Mouse (Mus musculus) kidney, postnatal 10 days (tissue): ENCODE measurements around the gene 1700042G07Rik.
A peak's percentile ranks its signal among the peaks of the same experiment; 100 is the strongest.
"Not testable (repeated sequence)": the region's sequence is repeated elsewhere in the genome, so short reads cannot be mapped to it uniquely, and the experiment has no call there.

Experiments used
- DNase-seq: peaks from one replicate; pipeline ENCODE4 v3.0.0; 2021; ENCODE audit warnings: mixed read lengths

1700042G07Rik gene

DNA sequence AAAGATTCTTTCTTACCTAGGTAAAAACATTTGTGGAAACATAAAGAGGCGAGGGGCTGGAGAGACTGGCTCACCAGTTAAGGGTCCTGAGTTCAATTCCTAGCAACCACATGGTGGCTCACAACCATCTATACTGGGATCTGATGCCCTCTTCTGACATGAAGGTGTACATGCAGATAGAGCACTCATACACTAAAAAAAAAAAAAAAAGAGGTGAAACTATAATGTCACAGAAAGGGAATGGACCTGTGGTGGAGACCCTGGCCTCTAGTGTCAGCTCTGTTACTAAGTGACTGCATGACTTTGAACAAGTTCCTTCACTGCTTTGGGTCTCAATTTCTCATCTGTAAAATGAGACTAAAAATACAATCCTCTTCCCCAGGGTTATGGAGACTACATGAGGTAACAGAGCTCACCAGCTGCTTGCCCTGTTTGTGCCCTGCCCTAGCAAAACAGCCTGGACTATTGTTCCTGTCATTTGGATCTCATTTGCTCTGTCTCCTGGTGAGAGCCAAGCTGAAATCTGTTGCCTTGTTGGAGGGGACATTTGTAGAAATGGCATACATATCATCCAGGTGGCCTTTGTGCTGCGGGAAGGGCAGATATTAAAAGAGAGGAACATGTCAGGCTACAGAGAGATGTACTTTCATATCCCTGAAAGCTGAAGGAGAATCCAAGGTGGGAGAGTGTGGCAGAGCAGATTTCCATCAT, 42.9 kb downstream of the 1700042G07Rik start:
- DNase-seq: no peak

GRCm38 (mm10) chr4:116217046-116217445, 43.9 kb downstream of the 1700042G07Rik start:
- DNase-seq: no peak

- DNase-seq: not testable (repeated sequence)
These were observed 44.5 kb downstream of the 1700042G07Rik start for GRCm38 (mm10) chr4:116217661-116218060.

GRCm38 (mm10) chr4:116219056-116219455, 45.9 kb downstream of the 1700042G07Rik start:
- no peak for DNase-seq

- DNase-seq: peak; percentile 21
These were observed 47.0 kb downstream of the 1700042G07Rik start for GRCm38 (mm10) chr4:116220071-116220650.

DNA sequence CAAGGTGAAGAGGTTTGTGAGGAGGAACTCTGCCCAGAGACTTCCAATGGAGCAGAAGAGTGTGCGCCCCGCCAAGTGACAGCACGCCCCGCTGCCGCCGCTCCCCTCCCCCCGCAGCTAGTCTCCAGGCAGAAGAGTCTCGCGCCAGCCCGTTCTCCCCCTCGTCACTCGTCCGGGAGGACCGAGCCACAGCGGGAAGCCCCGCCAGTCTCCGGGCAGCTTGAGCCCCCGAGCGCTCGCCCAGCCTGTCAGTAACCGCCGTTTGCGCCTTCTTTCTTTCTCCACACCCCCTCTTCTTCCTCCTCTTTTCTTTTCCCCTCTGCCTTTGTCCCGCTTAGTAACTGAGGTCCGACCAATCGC, 47.6 kb downstream of the 1700042G07Rik start:
- DNase-seq: no peak

DNA sequence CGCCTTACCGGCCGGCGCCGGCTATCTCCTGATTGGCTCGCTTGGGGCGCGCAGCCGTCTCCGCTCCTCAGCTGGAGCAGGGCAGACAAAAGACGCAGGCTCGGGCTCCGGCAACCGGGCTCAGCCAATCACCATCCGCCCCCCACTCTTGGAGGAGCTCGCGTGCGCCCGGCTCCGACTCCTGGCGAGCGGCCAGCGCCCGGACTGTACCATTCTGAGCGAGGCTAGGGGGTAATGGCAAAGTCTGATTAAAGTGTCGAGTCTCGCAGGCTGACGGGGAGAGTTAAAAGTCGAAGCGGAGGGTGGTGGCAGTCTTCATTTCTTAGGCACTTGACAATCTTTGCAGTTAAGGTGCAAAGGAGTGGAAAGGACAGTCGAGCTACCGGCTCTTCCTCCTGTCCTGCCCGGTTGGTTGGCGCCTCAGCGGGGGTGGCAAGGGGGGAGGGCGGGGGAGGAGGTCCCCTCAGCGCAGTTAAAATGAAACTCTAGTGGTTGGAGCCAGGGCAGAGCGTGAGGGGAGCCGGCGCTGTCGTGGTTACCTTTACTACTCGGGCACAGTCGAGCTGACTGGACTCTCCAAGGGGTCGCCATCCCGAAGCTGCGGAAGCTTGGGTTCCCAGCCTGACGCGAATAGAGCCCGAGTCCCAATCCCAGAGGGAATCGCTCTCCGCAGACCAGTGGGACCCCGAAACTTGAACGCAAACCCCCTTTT, 48.1 kb downstream of the 1700042G07Rik start, which contains the start of gene Pik3r3:
Pik3r3 (plus strand) TSS at position 479 of the 712 bp plus-strand sequence.
- DNase-seq: peak; percentile 99

GRCm38 (mm10) chr4:116221996-116222842, 49.0 kb downstream of the 1700042G07Rik start:
- DNase-seq: peak; percentile 34

DNA sequence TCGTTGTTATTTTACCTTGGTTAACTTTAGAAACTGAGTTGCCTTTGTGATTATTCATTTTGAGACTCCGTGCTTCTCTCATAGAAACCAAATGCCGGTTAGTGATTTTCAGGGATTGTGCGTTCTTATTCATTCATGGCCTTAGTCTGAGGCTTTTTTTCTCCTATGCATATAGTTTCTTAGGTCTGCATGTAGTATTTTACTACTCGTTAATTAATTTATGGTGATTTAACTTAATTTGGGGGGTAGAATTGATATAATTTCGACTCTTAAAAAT, 49.6 kb downstream of the 1700042G07Rik start:
- DNase-seq: no peak
